Mouse (Mus musculus): ENCODE data around the gene Ralgds.

Gene Ralgds

DNA sequence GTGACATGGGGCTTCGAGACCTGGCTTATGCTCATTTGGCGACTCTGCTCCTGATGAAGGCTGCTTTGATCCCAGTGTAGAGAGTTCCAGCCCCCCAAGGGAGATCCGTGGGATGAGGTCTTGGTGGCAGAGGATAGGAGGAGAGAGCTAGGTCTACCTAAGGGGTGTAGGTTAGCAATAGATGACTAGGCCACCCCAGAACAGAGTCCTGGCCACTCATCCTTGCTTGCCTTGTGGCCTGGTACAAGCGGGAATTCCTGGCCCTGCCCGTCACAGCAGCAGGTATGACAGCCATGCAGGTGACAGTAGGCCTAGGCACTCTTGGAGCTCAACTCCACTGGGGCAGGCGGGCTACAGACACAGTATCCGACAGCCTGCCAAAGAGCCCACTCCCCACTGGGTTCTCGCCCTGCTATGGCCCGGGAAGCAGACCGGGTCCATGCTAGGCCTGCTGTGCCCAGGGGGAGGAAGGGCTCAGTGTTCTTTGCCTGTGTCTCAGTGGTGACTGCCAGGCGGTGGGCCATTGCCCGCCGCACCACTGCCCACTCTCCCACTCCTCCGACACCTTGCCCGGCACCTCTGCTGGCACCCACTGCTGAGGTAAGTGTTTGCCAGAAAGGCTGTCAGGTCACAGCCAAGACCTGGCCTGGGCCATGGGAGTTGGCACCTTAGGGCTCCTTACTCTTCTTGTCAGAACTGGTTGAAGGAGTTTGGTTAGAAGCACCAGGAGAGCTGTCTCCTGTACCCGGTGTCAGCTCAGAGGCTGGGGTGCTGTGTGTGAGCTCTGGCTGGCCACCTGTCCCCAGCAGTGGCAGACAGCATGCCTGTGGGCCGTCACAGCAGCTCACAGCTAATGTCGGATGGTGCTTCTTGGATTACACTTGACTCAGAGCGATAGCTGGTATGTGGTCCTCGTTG, 14.8 kb downstream of the Ralgds start:
- in situ Hi-C loops (cut with MboI; ENCODE audit: low pct_unique_long_range_greater_than_20kb in 1 of 2, low sequenced_read_pairs in 2 of 2, unreplicated experiment in 1 of 2): no loop called here

DNA sequence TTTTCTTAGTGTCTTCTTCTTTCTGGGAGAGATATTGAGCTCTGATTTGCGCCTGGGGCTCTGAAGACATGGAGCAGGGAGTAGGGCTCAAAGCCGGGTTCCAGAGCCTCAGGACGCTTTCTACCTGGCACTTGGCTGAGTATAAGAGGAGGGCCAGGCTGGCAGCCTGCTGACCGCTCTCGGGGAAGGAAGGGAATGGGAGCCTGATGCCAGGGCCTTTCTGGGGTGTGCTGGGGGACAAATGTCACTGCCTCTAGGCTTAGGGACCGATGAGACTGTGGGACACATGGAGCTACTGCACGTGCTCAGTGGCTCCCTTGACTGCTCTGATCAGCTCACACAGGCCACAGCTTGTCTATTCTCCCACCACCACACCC, 15.4 kb downstream of the Ralgds start:
- in situ Hi-C loops (cut with MboI; ENCODE audit: low pct_unique_long_range_greater_than_20kb in 1 of 2, low sequenced_read_pairs in 2 of 2, unreplicated experiment in 1 of 2): no loop called here

DNA sequence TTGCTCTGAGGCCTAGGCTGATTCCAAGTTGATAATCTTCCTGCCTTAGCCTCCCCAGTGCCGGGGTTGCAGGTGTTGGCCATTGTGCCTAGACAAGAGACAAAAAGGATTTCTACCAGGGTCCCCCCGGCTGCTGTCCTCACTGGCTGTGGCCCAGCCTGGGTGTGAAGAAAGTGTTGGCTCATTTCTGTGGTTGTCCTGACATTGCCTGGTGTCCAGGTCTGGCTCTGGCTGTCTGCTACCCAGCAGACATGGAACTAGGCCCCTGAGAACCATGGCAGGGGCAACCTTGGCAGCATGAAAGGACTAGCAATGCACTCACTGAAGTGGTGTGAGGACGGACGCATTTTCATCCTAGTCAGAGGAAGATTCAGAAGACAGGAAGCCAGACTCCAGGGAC, 16.9 kb downstream of the Ralgds start:
- in situ Hi-C loops (cut with MboI; ENCODE audit: low pct_unique_long_range_greater_than_20kb in 1 of 2, low sequenced_read_pairs in 2 of 2, unreplicated experiment in 1 of 2): no loop called here

DNA sequence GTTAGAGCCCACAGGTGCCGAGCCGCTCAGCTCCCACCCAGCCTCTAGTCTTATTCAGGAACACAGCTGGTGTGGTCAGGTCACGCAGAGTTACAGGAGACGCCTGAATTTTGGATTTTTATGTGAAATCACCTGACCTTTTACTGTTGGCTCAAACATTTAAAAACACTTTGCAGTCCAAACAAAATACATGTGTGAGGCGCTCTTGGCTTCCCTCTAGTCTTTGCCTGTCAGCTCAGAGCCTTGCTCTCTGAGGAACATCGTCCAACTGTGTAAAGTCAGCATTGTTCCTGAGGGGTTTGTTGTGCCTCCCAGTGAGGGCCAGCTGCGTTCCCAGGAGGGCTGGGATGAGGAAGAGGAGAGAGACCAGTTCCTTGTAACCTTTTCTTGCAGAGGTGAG, 17.4 kb downstream of the Ralgds start:
- in situ Hi-C loops (cut with MboI; ENCODE audit: low pct_unique_long_range_greater_than_20kb in 1 of 2, low sequenced_read_pairs in 2 of 2, unreplicated experiment in 1 of 2): no loop called here

DNA sequence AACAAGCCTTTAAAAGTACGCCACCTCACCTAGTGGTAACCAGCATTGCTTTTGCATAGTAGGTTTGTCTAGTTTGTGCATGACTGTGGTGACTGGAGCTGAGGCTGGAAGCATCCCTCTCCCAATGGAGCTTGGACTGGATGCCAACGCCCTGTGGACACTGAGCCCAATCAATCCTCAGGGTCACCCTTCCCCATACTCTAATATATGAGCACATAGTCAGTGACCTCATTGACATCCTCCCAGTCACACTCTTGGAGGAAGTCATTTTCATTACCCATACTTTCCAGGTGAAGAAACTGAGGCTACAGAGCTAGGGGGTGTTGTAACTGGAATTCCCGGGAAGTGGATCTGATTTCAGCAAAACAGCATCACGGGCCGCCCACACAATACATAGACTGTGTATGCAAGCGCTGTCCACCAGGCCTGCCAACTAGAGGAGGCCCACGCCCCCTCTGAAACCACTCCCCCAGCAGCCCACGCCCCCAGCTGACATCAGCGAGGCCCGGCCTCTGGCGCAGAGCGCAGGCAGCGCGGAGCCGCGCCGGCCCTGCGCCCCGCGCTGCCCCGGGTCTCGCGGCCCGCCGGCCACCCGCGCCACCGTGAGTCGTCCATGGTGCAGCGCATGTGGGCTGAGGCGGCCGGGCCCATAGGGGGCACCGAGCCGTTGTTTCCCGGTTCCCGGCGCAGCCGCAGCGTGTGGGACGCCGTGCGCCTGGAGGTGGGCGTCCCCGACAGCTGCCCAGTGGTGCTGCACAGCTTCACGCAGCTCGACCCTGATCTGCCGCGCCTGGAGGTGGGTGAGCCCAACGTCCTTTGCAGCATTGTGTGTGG, 20.2 kb downstream of the Ralgds start:
- in situ Hi-C loops (cut with MboI; ENCODE audit: low pct_unique_long_range_greater_than_20kb in 1 of 2, low sequenced_read_pairs in 2 of 2, unreplicated experiment in 1 of 2): no loop called here

DNA sequence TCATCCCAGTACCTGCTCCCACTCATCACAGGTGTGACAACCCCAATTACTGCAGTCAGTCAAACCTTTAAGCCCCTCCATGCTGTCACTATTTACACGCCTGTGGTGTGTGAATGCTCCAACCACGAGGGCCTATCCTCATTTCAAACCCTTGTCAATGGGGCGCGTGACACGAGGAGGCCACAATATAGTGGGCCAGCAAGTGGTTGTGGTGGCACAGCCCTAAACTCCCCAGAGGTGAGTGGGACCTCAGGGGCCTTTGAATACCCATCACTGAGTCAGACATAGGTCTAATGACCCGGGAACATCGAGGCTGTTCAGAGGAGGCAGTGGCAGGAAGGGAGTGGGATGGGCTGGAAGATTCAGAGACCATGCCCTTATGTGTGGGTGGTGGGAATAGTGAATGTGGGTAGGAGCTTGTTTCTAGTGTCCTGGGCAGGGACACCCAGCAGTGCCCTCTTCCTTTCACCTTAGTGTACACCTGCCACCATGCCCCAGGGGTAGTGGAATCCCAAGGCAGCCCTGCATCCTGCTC, 21.0 kb downstream of the Ralgds start:
- in situ Hi-C loops (cut with MboI; ENCODE audit: low pct_unique_long_range_greater_than_20kb in 1 of 2, low sequenced_read_pairs in 2 of 2, unreplicated experiment in 1 of 2): no loop called here

DNA sequence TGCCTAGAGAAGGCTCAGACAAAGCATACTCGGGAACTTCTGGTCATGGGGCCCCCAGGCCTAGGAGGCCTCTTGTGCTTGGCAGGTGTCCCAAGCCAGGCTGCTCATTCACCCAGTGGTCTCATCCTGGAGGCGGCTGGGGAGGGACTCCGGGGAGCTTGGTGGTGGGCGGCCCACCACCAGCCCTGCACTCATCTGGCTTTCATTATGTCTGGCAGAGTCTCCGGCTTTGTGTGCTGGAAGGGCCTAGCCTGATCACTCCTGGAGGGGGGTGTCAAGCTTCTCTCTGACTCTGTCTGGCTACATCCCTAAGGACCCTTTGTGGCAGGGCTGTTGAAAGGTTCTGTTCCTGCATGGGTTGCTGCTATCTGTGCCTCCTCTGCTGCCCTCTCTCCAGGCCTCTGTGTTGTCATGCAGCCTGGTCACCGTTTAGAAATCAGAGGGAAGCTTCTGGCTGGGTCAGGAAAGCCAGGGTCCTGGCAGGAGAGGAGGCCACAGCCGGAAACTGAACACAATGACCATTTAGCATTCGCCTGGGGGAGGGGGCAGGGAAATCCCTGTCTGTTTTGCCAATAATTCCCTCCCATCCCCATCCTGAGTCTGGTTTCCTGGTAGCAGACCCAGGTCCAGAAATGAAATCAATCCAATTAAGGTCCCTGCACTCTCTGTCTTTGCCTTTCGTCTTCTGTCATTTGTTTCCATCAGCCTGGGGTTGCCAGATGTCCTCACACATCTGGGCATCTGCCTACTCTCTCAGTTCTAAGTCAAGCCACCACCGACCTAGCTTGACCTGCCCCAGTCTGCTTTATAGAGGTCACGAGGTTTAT, 21.7 kb downstream of the Ralgds start:
- in situ Hi-C loops (cut with MboI; ENCODE audit: low pct_unique_long_range_greater_than_20kb in 1 of 2, low sequenced_read_pairs in 2 of 2, unreplicated experiment in 1 of 2): no loop called here

DNA sequence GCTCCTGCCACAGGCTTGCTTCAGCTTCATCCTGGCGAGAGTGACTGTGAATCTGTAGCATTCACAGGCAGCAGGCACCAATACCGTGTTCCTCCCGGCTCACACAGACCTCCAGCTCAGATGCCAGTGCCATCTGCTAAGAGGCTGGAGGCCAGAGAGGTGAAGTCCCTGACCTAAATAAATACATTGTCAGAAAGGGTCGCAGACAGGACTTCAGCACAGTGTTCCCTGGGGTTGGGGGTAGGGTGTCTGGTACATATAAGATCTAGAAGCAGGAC, 22.3 kb downstream of the Ralgds start:
- in situ Hi-C loops (cut with MboI; ENCODE audit: low pct_unique_long_range_greater_than_20kb in 1 of 2, low sequenced_read_pairs in 2 of 2, unreplicated experiment in 1 of 2): no loop called here

DNA sequence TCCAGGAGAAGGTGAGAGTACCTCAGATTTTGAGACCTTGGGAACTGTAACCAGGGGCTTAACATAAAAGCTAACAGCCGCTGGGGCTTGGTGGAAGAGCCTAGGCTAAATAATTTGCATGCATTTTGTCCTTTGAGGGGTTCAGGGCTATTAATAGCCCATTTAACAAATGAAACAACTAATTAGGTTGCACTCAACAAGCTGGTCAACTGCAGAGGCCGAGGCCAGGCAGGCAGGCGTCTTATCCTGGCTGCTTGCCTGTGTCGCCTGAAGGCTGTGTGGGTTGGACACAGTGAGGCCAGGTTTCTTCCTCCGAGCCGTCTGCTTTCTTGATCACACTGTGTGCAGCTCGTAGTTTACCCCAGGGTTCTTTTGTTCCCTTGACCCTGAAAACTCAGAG, 22.7 kb downstream of the Ralgds start:
- in situ Hi-C loops (cut with MboI; ENCODE audit: low pct_unique_long_range_greater_than_20kb in 1 of 2, low sequenced_read_pairs in 2 of 2, unreplicated experiment in 1 of 2): no loop called here

DNA sequence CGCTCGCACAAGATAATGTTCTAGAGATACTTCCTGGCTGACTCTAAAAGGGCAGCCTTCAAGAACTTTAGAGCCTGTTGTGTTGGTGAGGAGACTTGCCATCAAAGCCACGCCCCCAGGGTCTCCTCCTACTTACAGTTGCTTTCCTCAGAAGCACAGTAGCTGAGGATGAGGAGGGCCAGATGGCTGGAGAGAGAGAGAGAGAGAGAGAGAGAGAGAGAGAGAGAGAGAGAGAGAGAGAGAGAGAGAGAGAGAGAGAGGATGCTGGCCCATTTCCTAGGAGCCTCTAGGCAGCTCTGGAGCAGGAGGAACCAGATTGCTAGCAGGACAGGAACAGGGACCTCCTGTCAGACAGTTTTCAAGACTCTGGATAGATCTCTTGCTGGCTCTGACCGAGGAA, 23.2 kb downstream of the Ralgds start:
- in situ Hi-C loops (cut with MboI; ENCODE audit: low pct_unique_long_range_greater_than_20kb in 1 of 2, low sequenced_read_pairs in 2 of 2, unreplicated experiment in 1 of 2): no loop called here

DNA sequence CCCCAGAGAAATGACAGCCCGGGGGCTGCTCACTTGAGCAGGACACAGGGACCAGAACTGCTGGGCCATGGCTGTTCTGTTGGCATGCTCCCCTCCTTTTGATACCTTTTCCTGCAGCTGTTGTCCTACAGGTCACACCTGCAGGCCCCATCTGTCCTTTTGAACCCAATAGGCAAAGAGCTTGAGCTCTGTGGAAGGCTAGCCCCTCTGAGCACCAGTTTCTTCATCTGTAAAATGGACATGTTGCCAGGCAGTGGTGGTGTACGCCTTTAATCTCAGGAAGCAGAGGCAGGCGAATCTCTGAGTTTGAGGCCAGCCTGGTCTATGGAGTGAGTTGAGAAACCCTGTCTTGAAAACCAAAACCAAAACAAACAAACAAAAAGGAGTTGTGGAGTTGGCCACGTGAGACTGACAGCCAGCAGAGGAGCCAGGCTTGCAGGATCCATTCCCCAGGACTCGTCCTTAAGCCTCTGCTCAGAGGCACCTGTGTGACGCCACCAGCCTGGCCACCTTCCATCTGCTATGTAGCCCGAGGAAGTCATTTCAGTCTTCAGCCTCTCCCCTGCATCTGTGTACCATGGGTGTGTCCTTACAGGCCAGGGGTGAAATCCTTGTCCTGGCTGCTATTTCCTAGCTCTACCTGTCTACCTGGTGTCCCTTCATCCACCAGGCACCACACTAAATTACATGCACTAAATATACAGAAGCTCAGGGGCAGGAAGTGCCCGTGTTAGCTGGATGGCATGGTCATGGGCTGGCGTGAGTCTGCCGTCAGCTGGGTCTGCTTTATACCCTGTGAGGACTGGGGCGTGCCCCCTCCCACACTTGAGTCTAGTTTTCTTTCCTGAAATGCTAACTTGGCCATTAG, 24.1 kb downstream of the Ralgds start:
- in situ Hi-C loops (cut with MboI; ENCODE audit: low pct_unique_long_range_greater_than_20kb in 1 of 2, low sequenced_read_pairs in 2 of 2, unreplicated experiment in 1 of 2): no loop called here

DNA sequence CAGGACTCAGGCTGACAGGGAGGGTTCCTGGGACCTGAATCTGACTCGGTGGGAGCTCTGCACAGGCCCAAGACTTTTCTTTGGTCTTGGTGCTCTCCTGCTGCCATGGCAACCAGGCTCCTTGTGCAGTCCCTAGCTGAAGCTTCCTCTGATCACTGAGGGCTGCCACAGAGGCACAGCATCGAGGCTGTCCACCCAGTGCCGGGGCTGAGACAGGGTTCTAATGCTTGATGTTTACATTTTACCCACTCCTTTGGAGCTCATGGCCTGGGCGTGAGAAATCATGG, 24.7 kb downstream of the Ralgds start:
- in situ Hi-C loops (cut with MboI; ENCODE audit: low pct_unique_long_range_greater_than_20kb in 1 of 2, low sequenced_read_pairs in 2 of 2, unreplicated experiment in 1 of 2): no loop called here

DNA sequence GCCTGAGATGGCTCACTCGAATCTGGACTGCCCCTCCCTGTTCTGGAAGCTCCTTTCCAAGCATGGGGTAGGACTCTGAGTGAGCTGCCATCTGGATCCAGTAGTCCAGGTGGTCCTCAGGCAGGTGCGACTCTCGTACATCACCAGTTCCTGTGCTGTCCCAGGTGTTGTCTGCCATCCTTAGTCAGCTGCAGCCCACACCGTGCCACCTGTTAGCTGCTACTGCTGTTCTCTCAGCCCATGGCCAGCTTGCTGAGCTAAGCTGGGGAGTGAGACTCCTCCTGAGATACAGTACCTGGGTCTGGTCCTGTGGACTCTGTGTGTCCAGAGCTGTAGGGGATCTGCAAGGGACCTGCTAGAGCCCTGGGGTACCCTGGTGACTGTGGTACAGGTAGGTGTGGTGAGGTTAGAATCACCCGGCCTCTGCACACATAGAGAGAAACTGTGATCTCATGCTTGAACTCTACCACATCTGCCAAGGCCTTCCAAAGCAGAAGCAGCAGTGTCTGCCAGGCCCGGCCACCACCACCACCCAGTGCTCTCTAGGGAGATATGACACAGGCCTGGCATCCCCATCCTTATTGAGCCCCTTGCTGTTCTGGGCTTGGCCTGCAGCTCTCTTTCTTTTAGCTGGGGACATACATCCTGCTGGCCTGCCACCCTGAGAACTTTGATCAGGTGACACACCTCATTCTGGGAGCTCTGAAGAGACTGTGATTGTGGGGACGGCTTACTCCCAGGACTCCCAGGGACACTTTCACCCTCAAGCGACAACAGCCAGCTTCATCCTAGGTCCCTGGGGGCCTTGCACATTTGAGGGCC, 25.3 kb downstream of the Ralgds start:
- in situ Hi-C loops (cut with MboI; ENCODE audit: low pct_unique_long_range_greater_than_20kb in 1 of 2, low sequenced_read_pairs in 2 of 2, unreplicated experiment in 1 of 2): no loop called here

DNA sequence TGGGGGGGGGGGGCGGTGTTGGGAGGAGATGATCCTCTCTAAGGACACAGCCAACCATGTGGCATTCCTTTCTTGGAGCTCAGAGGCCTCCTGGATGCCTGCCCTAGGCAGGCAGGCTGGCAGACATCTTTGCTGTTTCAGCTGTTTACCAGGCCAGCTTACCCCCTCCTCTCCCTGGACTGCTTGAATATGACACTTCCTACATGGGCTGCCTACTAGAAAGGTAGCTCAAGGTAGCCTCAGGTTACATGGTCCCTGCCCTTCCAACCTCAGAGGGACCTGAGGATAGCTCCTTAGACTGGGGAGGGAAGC, 25.8 kb downstream of the Ralgds start:
- in situ Hi-C loops (cut with MboI; ENCODE audit: low pct_unique_long_range_greater_than_20kb in 1 of 2, low sequenced_read_pairs in 2 of 2, unreplicated experiment in 1 of 2): no loop called here

DNA sequence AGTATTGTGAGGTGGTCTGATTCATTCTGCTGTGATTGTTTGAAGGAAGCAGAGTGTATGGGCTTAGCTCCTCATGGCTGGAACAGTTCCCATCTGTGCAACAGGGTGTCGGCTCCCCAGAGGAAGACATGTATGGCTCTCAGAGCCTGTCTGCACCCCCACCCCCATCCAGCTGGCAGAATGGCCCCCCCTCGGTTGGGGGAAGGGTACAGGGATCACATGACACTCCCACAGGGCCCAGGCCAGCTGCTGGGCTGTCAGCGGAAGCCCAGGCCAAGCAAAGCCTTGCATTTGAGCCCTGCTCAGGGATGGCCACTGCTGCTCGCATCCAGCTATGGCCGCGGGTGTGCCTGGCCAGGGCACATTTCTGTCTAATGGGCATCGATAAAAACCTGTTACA, 26.3 kb downstream of the Ralgds start:
- in situ Hi-C loops (cut with MboI; ENCODE audit: low pct_unique_long_range_greater_than_20kb in 1 of 2, low sequenced_read_pairs in 2 of 2, unreplicated experiment in 1 of 2): no loop called here

DNA sequence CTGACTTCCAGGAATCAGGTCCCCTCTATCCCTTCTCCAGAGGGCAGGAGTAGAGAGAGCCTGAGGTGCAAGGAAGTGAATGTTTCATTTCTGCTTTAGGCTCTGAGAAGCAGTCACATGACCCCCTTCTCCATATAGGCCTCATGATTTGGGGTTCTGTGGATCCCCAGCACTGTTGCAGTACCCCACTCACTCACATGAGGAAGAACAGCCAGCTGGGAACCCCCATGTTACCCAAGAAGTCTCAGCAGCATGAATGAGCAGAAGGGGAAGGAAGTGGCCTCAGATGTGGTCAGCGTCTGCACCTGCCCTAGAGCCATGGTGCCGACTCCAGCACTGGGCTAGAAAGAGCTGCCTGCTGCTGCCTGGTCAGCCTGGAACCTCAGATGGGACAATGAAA, 27.0 kb downstream of the Ralgds start:
- in situ Hi-C loops (cut with MboI; ENCODE audit: low pct_unique_long_range_greater_than_20kb in 1 of 2, low sequenced_read_pairs in 2 of 2, unreplicated experiment in 1 of 2): no loop called here

DNA sequence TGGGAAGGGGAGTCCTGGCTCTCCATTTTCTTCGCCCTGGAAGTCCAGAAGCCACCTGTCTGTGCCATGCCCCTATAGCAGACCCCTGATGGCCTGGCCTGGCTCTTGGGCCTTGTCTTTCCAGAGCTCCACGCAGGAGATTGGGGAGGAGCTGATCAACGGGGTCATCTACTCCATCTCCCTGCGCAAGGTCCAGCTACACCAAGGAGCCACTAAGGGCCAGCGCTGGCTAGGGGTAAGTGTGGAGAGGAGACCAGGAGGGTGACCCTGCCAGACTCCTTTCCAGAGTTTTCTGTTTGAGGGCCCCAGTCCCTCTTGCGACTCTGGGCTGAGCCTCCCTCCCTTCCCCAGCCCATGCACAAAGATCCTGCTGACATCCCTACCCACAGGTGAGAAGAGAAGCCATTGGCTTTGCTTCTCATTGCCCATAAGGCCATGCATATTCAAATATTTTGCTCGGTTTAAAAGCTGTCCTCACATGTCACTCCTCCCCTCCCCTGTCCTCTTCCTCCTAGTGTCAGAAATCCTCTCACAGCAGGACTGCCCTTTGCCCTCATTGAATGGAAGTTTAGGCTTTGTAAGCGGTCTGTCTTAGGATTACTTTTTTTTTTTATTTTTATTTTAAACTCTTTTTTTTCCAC, 27.8 kb downstream of the Ralgds start:
- in situ Hi-C loops (cut with MboI; ENCODE audit: low pct_unique_long_range_greater_than_20kb in 1 of 2, low sequenced_read_pairs in 2 of 2, unreplicated experiment in 1 of 2): no loop called here
